In the genomic region with DNA sequence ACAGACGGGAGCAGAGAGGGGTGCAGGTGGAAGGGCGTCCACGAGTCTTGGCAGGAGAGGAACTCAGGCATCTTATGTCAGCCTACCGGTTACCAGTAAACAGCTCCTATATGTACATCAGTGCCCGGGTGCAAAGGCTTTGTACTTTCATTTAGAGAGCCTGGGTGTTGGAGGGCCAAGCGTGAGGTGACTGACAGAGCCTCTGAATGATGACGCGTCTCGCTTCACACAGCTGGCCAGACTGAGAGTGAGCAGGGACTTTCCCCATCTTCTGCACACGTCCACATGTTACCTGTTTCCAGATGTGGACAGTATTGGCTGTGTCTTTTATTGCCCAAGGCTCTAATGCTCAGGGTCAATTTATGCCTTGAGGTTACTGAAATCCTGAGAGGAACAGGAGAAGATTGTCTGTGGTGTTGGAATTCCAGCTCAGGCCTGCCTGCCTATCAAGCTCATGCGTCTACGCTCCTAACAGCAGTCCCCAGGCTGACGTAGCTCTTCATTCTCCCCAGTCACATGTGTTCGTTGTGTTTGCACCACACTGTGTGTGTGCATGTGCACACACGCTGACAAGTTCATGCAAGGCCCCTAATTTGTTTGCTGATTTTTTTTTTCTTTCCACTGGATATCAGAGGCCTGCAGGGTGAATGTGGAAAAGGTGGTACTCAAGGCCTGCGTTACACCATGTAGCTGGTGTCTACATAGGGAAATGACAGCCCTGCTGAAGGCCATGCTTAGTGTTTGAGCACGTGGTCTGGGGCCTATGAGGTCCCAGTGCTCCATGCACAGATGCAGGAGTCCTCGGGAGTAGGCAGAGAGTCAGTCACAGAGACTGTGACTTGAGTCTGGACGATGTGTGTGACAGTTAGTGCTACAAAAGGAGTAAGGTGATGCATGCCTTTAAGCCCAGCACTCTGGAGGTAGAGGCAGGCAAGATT, we compare ENCODE assay signal across 1 mouse cellular context.
TF ChIP-seq lines count a peak whose summit lies in the region.

No protein-coding gene starts in this region.

TF ChIP-seq in CH12.LX, 34 proteins besides CTCF, POLR2A, EP300 and RAD21 (continued from another document):
- TF ChIP-seq ZNF384 (IDR thresholded peaks at IDR 0.05; ENCODE audit: low read depth, low read length) (peak; percentile 90), TCF12 (IDR thresholded peaks at IDR 0.05; ENCODE audit: low read depth, low read length) (peak; percentile 94), NELFE (IDR thresholded peaks at IDR 0.05; ENCODE audit: low read depth, low read length) (no peak; the same call in 1 of the 2 replicates), RCOR1 (conservative IDR thresholded peaks at IDR 0.05; ENCODE audit: low read depth, low read length) (0 out of 2 replicates have a peak, but pooled peaks have one; percentile 53), ZC3H11A (IDR thresholded peaks at IDR 0.05; ENCODE audit: low read depth, low read length) (no peak), E2F4 (IDR thresholded peaks at IDR 0.05; ENCODE audit: insufficient replicate concordance, low read depth, low read length) (0 out of 2 replicates have a peak, but pooled peaks have one; percentile 39), SIN3A (IDR thresholded peaks at IDR 0.05; ENCODE audit: low read length) (peak; percentile 84; the same call in 1 of the 2 replicates), MEF2A (IDR thresholded peaks at IDR 0.05; ENCODE audit: borderline replicate concordance, low read depth, low read length) (peak; percentile 51), NRF1 (IDR thresholded peaks at IDR 0.05; ENCODE audit: low read depth, low read length) (no peak), ZMIZ1 (IDR thresholded peaks at IDR 0.05; ENCODE audit: low read depth, low read length) (no peak), USF2 (conservative IDR thresholded peaks at IDR 0.05; ENCODE audit: low read depth, low read length) (peak; percentile 43; the same call in 1 of the 2 replicates), MAX (IDR thresholded peaks at IDR 0.05; ENCODE audit: low read length) (peak; percentile 95), GABPA (IDR thresholded peaks at IDR 0.05; ENCODE audit: insufficient replicate concordance, low read depth, low read length) (no peak), ZKSCAN1 (IDR thresholded peaks at IDR 0.05; ENCODE audit: borderline replicate concordance, low read depth, low read length) (no peak), MXI1 (IDR thresholded peaks at IDR 0.05; ENCODE audit: low read depth, low read length) (peak; percentile 91), ELF1 (IDR thresholded peaks at IDR 0.05; ENCODE audit: low read depth, low read length) (peak; percentile 6; the same call in 1 of the 2 replicates), JUN (IDR thresholded peaks at IDR 0.05; ENCODE audit: insufficient read depth, low read depth, low read length) (peak; percentile 45), JUND (conservative IDR thresholded peaks at IDR 0.05; ENCODE audit: low read depth, low read length) (no peak; the same call in 1 of the 2 replicates), MYC (IDR thresholded peaks at IDR 0.05; ENCODE audit: low read depth, low read length) (peak; percentile 87), KAT2A (IDR thresholded peaks at IDR 0.05; ENCODE audit: insufficient replicate concordance, low read length) (no peak), PAX5 (IDR thresholded peaks at IDR 0.05; ENCODE audit: low read length) (no peak)
